Mouse (Mus musculus) B cell, adult 2 months (primary cell): Measurements from ENCODE around the gene Cd44.

Experiments used
- DNase-seq, 2 experiments: peaks; one replicate each; pipeline ENCODE4 v3.0.0; 2022

Gene Cd44

GRCm38 (mm10) chr2:102868444-102868843 is 33.0 kb downstream of the Cd44 start:
- DNase-seq, result peak in 1 of 2 experiments; percentile 22

DNA sequence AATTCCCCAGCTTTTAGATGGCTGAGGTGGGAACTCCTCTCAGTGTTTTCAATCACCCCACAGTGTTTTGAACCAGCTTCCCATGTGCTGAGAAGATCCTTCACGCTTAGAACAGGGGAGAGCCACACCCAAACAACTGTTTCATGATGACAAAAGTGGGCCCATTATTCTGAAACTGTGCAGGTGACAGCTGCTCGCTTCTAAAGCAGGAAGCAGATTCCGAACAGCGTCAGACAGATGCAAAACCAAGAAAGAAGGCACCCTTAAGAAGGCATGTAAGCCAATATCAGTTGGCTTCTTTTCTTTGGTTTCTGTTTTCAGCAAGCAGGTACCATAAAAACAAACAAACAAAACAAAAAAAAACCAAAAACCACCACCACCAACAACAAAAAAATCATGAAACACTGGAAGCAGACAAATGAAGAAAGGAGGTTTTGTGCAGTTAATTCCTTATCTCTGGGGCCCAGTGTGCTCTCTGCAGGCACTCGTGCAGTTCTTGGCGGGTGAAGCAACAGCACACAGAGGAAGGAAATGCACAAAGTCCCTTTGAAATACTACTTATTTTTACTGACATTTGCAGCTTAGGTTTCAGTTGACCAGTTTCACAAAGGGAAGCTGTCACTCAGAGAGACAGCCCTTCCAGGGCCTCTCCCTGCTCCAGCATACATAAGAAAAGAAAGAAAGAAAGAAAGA is 33.9 kb downstream of the Cd44 start:
- peak; percentile 60 to 66 for DNase-seq

DNA sequence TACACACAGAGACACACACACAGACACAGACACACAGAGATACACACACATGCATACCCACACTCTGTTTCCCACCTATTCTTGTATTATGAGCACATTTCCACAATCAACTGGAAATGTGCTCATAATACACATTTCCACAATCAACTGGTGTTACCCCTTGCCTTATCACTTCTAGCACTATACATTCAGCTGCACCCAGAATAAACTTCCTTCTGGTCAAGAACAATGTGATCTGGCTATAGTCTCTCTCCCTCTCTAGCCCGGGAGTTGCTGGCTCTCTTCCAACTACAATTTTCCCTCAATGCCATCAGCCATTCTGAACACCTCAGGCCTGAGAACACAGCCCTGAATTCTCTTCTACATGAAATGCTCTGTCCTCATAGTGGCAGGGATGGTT is 34.9 kb downstream of the Cd44 start:
- DNase-seq, result no peak

GRCm38 (mm10) chr2:102865354-102865752 is 36.1 kb downstream of the Cd44 start:
- DNase-seq, result no peak

DNA sequence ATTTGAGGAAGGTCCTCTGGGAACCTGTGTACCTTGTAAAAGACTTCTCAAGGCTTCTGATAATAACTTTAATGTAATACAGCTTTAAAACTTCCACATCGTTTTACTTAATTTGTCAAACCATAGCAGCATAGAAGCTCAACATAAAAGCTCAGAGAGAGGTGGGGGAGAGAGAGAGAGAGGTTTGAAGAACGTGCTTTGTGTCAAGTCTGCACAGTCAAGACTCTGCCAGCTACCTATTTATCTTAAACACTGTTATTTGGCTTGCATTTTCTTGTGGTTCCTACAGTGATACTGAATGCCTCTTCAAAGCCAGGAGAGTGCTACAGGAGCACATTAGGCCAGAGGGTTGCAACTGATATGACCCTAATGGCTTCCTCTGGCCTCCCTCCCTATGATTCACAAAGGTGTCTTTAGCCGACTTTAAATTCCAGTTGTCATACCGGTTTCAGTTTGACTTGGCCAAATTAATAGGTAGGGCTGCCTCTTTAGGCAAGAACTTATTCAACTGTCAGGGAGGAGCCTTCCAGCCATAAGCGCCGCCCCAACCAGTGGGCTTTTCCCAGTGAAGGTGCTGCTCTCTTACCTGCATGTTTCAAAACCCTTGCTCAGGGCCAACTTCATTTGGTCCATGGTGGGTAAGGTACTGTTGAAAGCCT is 36.6 kb downstream of the Cd44 start:
- DNase-seq, result no peak

DNA sequence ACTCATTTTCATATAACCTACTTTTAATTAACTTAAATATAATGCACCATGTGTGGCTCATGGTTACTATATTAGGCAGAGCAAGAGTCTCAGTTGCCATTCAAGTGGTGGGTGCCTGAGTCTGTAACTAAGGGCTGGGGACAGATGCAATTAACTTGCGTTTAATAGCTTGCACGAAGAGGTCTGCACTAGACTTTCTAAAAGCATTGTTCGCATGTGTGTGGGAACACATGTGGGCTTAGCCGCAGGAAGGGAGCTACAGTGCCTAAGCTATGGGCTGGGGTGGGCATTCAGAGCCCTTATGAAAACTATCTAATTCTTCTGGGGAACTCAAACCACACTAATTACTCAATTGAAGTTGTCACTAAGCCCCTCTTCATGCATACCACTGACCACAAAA is 37.4 kb downstream of the Cd44 start:
- no peak for DNase-seq

GRCm38 (mm10) chr2:102863583-102863982 is 37.9 kb downstream of the Cd44 start:
- no peak for DNase-seq

- no peak for DNase-seq
Observed at GRCm38 (mm10) chr2:102862706-102863105, 38.8 kb downstream of the Cd44 start.

DNA sequence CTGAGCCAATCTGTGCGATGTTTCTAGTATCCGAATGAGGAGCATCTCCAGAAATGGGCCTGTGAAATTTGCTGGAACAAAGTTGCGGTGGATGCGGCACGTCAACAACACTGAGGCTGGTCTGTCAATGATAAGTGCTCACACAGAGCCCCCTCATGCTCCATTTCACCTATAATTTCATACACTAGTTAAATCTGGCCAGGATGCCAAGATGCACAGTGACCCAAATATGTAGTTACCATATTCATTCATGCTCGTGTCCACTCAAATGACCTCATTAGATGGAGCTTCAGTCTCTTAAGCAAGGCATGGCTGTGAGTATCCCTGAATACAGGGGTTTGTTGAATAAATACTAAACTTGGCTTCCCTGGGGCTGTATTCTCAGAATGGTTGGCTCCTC is 43.2 kb downstream of the Cd44 start:
- DNase-seq, result no peak

GRCm38 (mm10) chr2:102853297-102853696 is 48.2 kb downstream of the Cd44 start:
- no peak for DNase-seq

DNA sequence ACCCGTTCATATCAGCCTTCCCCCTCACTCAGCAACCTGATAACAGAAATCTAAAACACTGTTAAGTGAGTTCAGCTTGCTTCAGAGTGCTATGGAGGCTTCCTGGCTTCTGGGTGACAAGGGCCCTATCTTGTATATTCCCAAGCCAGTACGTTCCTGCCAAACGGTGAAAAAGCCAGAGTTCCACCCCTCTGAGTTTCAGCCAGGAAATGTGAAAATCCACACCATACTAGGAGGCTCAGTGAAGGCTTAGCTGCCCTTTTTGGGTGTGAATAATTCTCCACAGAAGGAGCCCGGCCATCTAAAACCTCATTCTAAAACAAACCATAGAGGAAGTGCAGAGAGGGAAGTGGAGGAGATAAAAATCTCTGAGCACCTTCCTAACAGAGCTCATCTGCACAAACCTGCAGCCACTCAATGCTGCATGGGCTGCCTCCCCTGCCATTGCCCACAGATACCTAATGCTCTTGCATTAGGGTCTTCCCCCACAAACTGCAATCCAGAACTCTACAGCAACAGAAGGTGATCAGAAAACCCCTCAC is 49.5 kb downstream of the Cd44 start:
- DNase-seq, result no peak

- DNase-seq, result no peak
Observed at GRCm38 (mm10) chr2:102850026-102850425, 51.4 kb downstream of the Cd44 start.

- DNase-seq, result peak in 1 of 2 experiments; percentile 19
Observed at GRCm38 (mm10) chr2:102848811-102849433, 52.5 kb downstream of the Cd44 start.

DNA sequence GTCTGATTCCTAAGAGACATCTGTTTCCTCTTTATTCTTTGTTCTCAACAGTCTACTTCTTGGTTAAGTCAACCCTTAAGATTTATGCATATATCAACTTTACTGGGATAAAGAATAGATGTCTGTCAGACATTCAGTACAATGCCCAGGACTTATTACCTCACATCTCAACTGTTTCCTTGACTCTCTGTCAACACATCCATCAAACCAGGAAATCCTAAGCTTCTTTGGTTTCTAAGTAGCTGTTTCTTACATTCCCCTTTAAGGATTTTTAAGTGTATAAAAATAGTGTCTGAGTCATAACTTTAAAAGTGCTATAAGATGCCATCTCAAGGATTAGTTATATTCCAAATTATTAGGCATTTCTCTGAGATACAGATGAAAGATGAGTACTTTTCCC is 60.2 kb downstream of the Cd44 start:
- no peak for DNase-seq

DNA sequence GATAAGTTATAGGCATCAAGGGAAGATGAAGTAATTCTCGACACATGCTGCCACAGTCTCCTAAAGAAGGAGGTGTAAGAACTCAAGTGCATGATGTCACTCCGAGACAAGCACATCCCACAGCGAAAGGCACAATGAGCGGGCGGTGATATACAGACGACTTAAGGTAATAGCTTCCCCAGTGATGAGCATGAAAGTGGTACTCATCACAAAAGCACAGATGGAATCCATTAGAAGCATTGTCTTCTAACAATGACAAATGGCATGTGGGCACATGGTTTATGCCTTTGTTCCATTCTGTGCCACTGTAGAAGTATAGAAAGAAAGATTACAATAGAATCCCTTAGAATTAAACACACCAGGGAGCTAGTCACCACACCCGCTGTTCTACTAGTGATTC is 63.3 kb downstream of the Cd44 start:
- DNase-seq, result no peak

DNA sequence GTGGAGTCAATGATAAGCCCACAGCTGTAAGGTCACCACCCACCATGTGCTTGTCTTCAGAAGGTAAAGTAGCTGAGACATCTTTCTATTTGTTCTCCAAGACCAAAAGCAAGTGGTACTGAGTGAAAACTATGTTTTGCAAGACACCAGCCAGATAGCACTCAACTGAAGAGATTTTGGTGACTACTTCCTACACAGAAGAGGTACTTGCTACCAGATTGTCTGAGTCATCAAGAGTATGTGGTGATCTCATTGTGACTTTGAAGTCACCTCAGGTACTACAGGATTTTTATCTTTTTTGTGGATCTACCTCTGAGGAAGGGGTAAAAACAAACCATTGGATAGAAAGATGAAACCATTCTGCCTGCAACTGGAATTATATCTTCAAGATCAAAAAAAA is 69.9 kb downstream of the Cd44 start:
- no peak for DNase-seq

DNA sequence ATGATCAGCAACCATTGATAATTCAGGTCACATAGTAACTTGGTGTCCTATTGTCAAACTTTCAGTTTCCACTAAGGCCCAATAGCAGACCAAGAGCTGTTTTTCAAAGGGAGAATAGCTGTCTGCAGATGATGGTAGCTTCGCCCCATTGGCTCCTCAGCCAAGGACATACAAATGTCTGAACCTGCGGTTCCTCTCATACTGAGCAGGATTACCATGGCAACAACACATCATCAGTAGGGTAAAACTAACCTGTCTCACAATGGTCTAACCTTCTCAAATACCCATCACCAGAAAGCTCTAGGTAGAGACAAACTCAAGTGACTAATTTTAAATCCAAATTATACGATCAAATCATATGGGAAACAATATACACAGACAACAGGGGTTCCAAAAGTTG is 72.3 kb downstream of the Cd44 start:
- DNase-seq, result peak; percentile 84 to 86

- DNase-seq, result no peak
Observed at GRCm38 (mm10) chr2:102828381-102828780, 73.1 kb downstream of the Cd44 start.

GRCm38 (mm10) chr2:102827841-102828240 is 73.6 kb downstream of the Cd44 start:
- DNase-seq, result no peak

- no peak for DNase-seq
Observed at GRCm38 (mm10) chr2:102825961-102826633, 75.4 kb downstream of the Cd44 start.

- DNase-seq, result no peak
Observed at GRCm38 (mm10) chr2:102822036-102822435, 79.4 kb downstream of the Cd44 start.

DNA sequence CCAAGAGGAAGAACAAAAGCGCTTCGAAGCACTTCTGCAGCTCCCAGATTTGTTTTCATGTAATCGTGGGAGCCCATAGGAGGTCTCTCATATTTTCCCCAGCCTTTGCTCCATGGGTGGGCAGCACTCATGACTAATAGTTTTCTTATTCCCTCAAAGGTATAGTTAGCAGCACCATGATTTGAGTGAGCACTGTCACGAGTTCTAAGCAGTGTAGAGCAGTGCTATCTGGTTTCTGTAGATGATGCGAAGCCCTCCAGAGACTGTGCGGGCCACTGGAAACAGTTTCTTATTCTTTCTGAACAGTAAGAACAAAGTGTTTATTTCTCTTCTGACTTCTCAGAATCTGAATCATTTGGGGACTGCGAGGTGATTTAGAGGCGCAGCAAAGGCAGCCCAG is 80.7 kb downstream of the Cd44 start:
- no peak for DNase-seq

DNA sequence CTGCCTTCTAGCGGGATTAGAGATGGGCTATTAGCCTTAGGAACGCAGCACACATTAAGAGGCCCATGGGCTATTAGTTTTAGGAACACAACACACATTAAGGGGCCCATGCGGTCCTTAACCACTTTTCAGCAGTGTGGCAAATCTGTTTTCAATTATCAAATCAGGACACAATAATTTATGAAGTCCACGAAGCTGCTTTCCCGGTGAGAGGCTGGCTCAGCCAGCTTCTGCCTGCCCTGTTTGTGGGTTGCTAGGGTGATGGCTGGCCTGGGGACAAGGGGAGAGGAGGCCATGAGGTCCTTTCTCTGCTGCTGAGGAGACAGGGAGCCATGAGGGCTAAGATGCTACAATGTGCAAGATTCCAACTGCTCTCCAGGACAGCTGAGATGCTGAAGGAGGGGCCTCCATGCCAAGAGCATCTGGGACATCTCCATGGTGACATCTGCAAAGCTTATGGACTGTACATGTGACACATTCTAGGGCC is 81.2 kb downstream of the Cd44 start:
- DNase-seq, result no peak
